Mouse (Mus musculus): ENCODE data around the gene Myh6. TPM values are rescaled to one million over a fixed set of nuclear protein-coding genes. Genes with fewer than 3 reads are reported as not detected.

Gene Myh6
- polyA plus RNA-seq, 1 experiment from 2014 or later = 9.2 TPM

GRCm38 (mm10) chr14:54894296-54895151 is 72.2 kb downstream of the Myh6 start:
- peak; percentile 48 for DNase-seq (ENCODE audit: low spot score)
- Histone ChIP-seq H3K9ac (replicated peaks; ENCODE audit: low read length) (peak overlapping the region; percentile 100), H3K4me1 (ENCODE audit: control insufficient read depth, insufficient read depth, low read length) (no peaks in the 10 kb centered on the region), H3K9me3 (replicated peaks; ENCODE audit: control insufficient read depth, low read length) (no peaks in the 10 kb centered on the region), H3K4me2 (ENCODE audit: low read depth, low read length) (peak overlapping the region; percentile 59), H3K27ac (replicated peaks; ENCODE audit: low read depth, low read length) (peak overlapping the region; percentile 96), H3K27me3 (ENCODE audit: control insufficient read depth, insufficient read depth, low read length) (no peaks in the 10 kb centered on the region), H3K36me3 (replicated peaks; ENCODE audit: control insufficient read depth, insufficient read depth, low read depth, low read length) (peaks cover 6% of the 10 kb centered on the region), H3K4me3 (ENCODE audit: low read depth, low read length) (peak overlapping the region; percentile 97)
- under 1% methylated on average over 42 of the region's 54 CpGs for WGBS
- ATAC-seq (replicated peaks; ENCODE audit: insufficient number of reproducible peaks, low FRiP score, low TSS enrichment, low read depth) = peak; percentile 58

GRCm38 (mm10) chr14:54893651-54894181 is 73.0 kb downstream of the Myh6 start:
- Histone ChIP-seq H3K4me2 (ENCODE audit: low read depth, low read length) (peak overlapping the region; percentile 39), H3K36me3 (replicated peaks; ENCODE audit: control insufficient read depth, insufficient read depth, low read depth, low read length) (peaks cover 6% of the 10 kb centered on the region), H3K27ac (replicated peaks; ENCODE audit: low read depth, low read length) (peak overlapping the region; percentile 96), H3K4me3 (ENCODE audit: low read depth, low read length) (peak overlapping the region; percentile 97), H3K4me1 (ENCODE audit: control insufficient read depth, insufficient read depth, low read length) (no peaks in the 10 kb centered on the region), H3K27me3 (ENCODE audit: control insufficient read depth, insufficient read depth, low read length) (no peaks in the 10 kb centered on the region), H3K9ac (replicated peaks; ENCODE audit: low read length) (peak overlapping the region; percentile 100), H3K9me3 (replicated peaks; ENCODE audit: control insufficient read depth, low read length) (no peaks in the 10 kb centered on the region)
- under 1% methylated on average over 32 of the region's 38 CpGs for WGBS
- DNase-seq (ENCODE audit: low spot score) (peak; percentile 99), ATAC-seq (replicated peaks; ENCODE audit: insufficient number of reproducible peaks, low FRiP score, low TSS enrichment, low read depth) (peak; percentile 99)

GRCm38 (mm10) chr14:54892200-54892599 is 74.5 kb downstream of the Myh6 start, which contains the start of gene Pabpn1:
TSS of gene Pabpn1 (plus strand) at chr14:54892500.
- peak within 1 kb of the TSS; percentile 39 for H3K4me2 ChIP-seq (ENCODE audit: low read depth, low read length)
- peaks cover 5% of the 10 kb centered on the region for H3K36me3 ChIP-seq (replicated peaks; ENCODE audit: control insufficient read depth, insufficient read depth, low read depth, low read length)
- H3K4me3 ChIP-seq (ENCODE audit: low read depth, low read length) = peak within 1 kb of the TSS; percentile 36
- H3K27me3 ChIP-seq (ENCODE audit: control insufficient read depth, insufficient read depth, low read length) = no peaks in the 10 kb centered on the region
- H3K9ac ChIP-seq (replicated peaks; ENCODE audit: low read length) = peak within 1 kb of the TSS; percentile 25; the same call in 1 of the 2 replicates
- 92% methylated on average over 3 of the region's 3 CpGs for WGBS
- DNase-seq (ENCODE audit: low spot score) (no peak), ATAC-seq (replicated peaks; ENCODE audit: insufficient number of reproducible peaks, low FRiP score, low TSS enrichment, low read depth) (no peak)
- H3K4me1 ChIP-seq (ENCODE audit: control insufficient read depth, insufficient read depth, low read length) = no peaks in the 10 kb centered on the region
- peak within 1 kb of the TSS; percentile 41; the same call in 1 of the 2 replicates for H3K27ac ChIP-seq (replicated peaks; ENCODE audit: low read depth, low read length)
- H3K9me3 ChIP-seq (replicated peaks; ENCODE audit: control insufficient read depth, low read length) = no peaks in the 10 kb centered on the region

MicroRNA genes within 50 kb of the gene (microRNA counts, 519-probe panel; counts per million panel counts)
- microRNA mmu-miR-208a (1,208 counts per million, percentile 2 among the panel's probes with 10 or more counts), microRNA mmu-miR-208b (not detected)

Small RNAs within 50 kb of the gene (microRNA-seq; reads per million reads assigned to microRNA genes)
- 167 reads per million, percentile 49 among the genes with 10 or more reads in this experiment for gene Mir208a (ENCODE audit: borderline number of aligned reads)
- 827 reads per million, percentile 68 among the genes with 10 or more reads in this experiment for gene Mir208b (ENCODE audit: borderline number of aligned reads)

Other genes starting within 250 kb of the Myh6 start
- 2.5 and 5.3 TPM in 2 replicates for gene Slc7a8, start 185.0 kb downstream of the Myh6 start, polyA plus RNA-seq (2014; fragmentation: Nextera tagmentation; extraction: Ambion mirVana)
- gene Rnf212b, start 152.8 kb downstream of the Myh6 start, polyA plus RNA-seq (2014; fragmentation: Nextera tagmentation; extraction: Ambion mirVana) = not detected in 2 replicates
- 13.7 and 14.5 TPM in 2 replicates for gene Homez, start 96.0 kb downstream of the Myh6 start, polyA plus RNA-seq (2014; fragmentation: Nextera tagmentation; extraction: Ambion mirVana)
- 0.33 and 0.34 TPM in 2 replicates for gene Ppp1r3e, start 89.4 kb downstream of the Myh6 start, polyA plus RNA-seq (2014; fragmentation: Nextera tagmentation; extraction: Ambion mirVana)
- gene Bcl2l2, start 83.5 kb downstream of the Myh6 start, polyA plus RNA-seq (2014; fragmentation: Nextera tagmentation; extraction: Ambion mirVana) = 2.7 and 3.6 TPM in 2 replicates
- 0.38 TPM in 1 of 2 replicates, not detected in the other for gene Gm20521, start 83.5 kb downstream of the Myh6 start, polyA plus RNA-seq (2014; fragmentation: Nextera tagmentation; extraction: Ambion mirVana)
- 149 and 167 TPM in 2 replicates for gene Pabpn1, start 74.4 kb downstream of the Myh6 start, polyA plus RNA-seq (2014; fragmentation: Nextera tagmentation; extraction: Ambion mirVana)
- gene Slc22a17, start 53.8 kb downstream of the Myh6 start, polyA plus RNA-seq (2014; fragmentation: Nextera tagmentation; extraction: Ambion mirVana) = 36.6 and 38.2 TPM in 2 replicates
- 29.0 and 29.9 TPM in 2 replicates for gene Efs, start 40.8 kb downstream of the Myh6 start, polyA plus RNA-seq (2014; fragmentation: Nextera tagmentation; extraction: Ambion mirVana)
- not detected in 2 replicates for gene Il25, start 34.2 kb downstream of the Myh6 start, polyA plus RNA-seq (2014; fragmentation: Nextera tagmentation; extraction: Ambion mirVana)
- 2.0 and 2.8 TPM in 2 replicates for gene Cmtm5, start 30.7 kb downstream of the Myh6 start, polyA plus RNA-seq (2014; fragmentation: Nextera tagmentation; extraction: Ambion mirVana)
- gene Gm17428, start 10.0 kb upstream of the Myh6 start, polyA plus RNA-seq (2014; fragmentation: Nextera tagmentation; extraction: Ambion mirVana) = not detected in 2 replicates
- 4.0 and 13.1 TPM in 2 replicates for gene Myh7, start 27.7 kb upstream of the Myh6 start, polyA plus RNA-seq (2014; fragmentation: Nextera tagmentation; extraction: Ambion mirVana)
- gene Ngdn, start 48.5 kb upstream of the Myh6 start, polyA plus RNA-seq (2014; fragmentation: Nextera tagmentation; extraction: Ambion mirVana) = 92.8 and 97.7 TPM in 2 replicates
- gene Zfhx2, start 125.4 kb upstream of the Myh6 start, polyA plus RNA-seq (2014; fragmentation: Nextera tagmentation; extraction: Ambion mirVana) = 4.5 and 6.0 TPM in 2 replicates
- 19.0 and 19.6 TPM in 2 replicates for gene Thtpa, start 127.9 kb upstream of the Myh6 start, polyA plus RNA-seq (2014; fragmentation: Nextera tagmentation; extraction: Ambion mirVana)
- gene Ap1g2, start 139.7 kb upstream of the Myh6 start, polyA plus RNA-seq (2014; fragmentation: Nextera tagmentation; extraction: Ambion mirVana) = 8.4 and 13.4 TPM in 2 replicates
- gene Jph4, start 150.0 kb upstream of the Myh6 start, polyA plus RNA-seq (2014; fragmentation: Nextera tagmentation; extraction: Ambion mirVana) = 1.2 and 1.3 TPM in 2 replicates